Mouse (Mus musculus): ENCODE results near the gene Tex48.

DNA sequence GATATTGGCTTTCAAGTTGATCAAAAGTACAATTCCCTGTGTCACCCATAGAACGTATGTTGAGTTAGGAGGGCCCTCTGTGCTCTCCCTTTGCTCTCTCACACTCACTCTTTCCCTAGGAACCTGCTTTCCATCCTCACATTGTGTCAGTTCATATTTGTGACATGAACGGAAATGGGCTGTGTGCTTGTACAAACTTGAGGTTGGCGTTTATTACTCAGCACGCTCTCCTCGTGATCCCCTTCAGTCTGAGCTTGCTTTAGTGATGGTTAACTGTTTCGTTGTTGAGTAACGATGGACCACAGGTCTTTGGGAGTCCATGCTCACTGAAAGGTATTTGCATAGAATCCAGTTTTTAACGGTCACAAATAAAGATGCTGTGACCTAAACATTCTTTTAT is 4.9 kb upstream of the Tex48 start:
- TF ChIP-seq CTCF (IDR thresholded peaks at IDR 0.05; ENCODE audit: low read depth) (no peak), EP300 (IDR thresholded peaks at IDR 0.05; ENCODE audit: low read depth) (no peak)

Measured in heart, postnatal 0 days (tissue).